Mouse (Mus musculus) brain, embryonic 14.5 days (tissue): Measurements from ENCODE around the gene Klrb1f.

Source experiments
- CTCF ChIP-seq: fragments of 200-500 bp; IDR thresholded peaks from 2 replicates; pipeline ENCODE4 v1.5.1; 2012; ENCODE audit warnings: inconsistent platforms, mild to moderate bottlenecking, moderate library complexity, borderline replicate concordance; ENCODE audit not compliant: insufficient read depth, insufficient read length; ENCODE audit errors: extremely low read depth
- POLR2A ChIP-seq: fragments of 200-500 bp; IDR thresholded peaks from 2 replicates; pipeline ENCODE4 v1.6.1; 2012; ENCODE audit warnings: mild to moderate bottlenecking, inconsistent platforms, borderline replicate concordance; ENCODE audit not compliant: poor library complexity, insufficient read depth, insufficient read length, severe bottlenecking; ENCODE audit errors: extremely low read depth

DNA sequence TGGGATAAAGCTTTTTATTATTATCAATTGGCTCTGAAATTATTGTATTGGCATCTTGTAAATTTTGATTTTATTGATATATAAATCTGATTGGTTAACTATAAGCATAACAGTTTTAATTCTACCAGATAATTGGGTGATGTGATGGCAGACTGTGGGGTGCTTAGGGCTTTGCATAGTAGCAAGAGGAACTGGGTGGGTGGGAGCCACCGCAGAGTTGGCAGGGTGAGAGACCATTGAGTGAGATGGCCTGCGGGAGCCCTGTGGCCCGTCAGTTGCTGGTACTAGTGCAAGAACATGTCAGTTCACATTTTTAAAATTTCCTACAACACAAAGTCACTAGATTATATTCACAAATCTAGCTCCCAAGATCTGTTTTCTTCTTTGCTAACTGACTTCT, 20.2 kb downstream of the Klrb1f start:
- TF ChIP-seq CTCF (no peak), POLR2A (no peak)
